Mouse (Mus musculus): ENCODE measurements around the gene Mum1l1. TPM values are rescaled to one million over a fixed set of nuclear protein-coding genes. Genes with fewer than 3 reads are reported as not detected.
"Not testable (repeated sequence)": the region's sequence is repeated elsewhere in the genome, so short reads cannot be mapped to it uniquely, and the experiment has no call there.

Gene Mum1l1
- total RNA-seq (2021) = 1 to 10 TPM; 3.2 to 4.2 TPM
- long read RNA-seq, experiment 1, partial matches to known transcripts = 2 of 2 reads
- long read RNA-seq, experiment 1, other reads (novel, unspliced or antisense) = 0 of 2 reads
- long read RNA-seq, experiment 2 = 0 reads

DNA sequence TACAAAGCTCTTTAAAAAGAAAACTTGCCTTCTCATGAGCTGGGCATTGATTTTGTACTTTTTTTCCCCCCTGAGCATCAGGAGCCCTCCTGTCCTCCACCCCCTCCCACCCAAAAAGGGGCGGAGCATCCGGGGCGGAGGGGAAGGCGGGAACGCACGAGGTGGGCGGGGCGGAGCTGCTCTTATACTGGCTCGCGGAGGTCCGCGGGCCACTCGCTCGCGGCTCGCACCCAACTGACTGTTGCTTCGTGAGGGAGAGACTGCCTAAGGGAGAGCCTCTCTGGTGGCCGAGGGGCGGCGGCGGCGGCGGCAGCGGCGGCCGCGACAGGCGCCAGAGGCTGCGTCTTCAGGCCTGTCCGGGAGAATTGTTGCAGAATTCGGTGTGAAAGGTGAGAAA, at the start of gene Mum1l1:
Mum1l1 (plus strand) TSS at position 214 of the 397 bp plus-strand sequence.
- intact Hi-C loops (cut with DNase I) = no loop called here
- peak; percentile 49 for DNase-seq

DNA sequence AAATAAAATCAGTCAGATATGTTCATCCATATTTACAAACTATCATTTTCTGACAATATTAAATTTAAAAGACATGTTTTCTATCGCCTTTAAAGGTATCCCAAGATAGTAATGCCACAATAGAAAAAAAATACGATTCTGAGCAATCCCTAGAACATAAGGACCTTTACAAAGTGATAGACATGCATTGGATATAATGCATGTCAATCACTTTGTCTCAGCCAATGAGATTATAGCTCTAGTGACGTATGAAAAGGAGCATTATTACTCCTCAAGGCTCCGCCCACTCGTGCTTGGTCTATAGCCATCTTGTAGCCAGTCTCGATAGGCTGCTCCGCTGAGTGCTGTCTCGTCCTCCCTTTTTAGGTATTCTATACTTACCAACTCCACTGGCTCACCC, 30.9 kb upstream of the Mum1l1 start, which contains the start of gene 4933428M09Rik:
4933428M09Rik (plus strand) TSS at position 301 of the 400 bp plus-strand sequence.
- no peak for DNase-seq
- intact Hi-C loops (cut with DNase I) = no loop called here

GRCm38 (mm10) chrX:139191506-139191905, 18.3 kb upstream of the Mum1l1 start:
- intact Hi-C loops (cut with DNase I); DNase-seq: not testable (repeated sequence)

- DNase-seq = no peak
- intact Hi-C loops (cut with DNase I) = no loop called here
Measured at GRCm38 (mm10) chrX:139194572-139195279, 15.1 kb upstream of the Mum1l1 start.

- intact Hi-C loops (cut with DNase I) = not testable (repeated sequence)
Measured at GRCm38 (mm10) chrX:139209191-139209828, 532 bp upstream of the Mum1l1 start.

GRCm38 (mm10) chrX:139214765-139215164, 4.9 kb downstream of the Mum1l1 start:
- no peak for DNase-seq
- intact Hi-C loops (cut with DNase I) = no loop called here

More at GRCm38 (mm10) chrX:139209191-139209828, 532 bp upstream of the Mum1l1 start:
- DNase-seq = not testable (repeated sequence)

DNA sequence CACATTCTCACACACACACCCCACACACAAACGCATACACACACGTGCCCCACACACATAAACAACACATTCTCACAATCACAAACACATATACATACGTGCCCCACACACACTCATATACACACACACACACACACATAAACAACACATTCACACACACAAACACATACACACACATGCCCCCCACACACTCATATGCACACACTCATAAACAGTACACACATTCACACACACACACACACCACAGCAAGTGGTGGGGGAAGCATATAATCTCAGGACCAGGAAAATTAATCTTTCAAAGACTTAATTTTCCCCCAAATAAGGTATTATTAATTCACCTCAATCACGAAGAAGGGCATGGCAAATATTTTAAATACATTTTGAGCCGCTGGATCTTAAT, 6.6 kb downstream of the Mum1l1 start:
- DNase-seq = no peak
- intact Hi-C loops (cut with DNase I) = no loop called here

GRCm38 (mm10) chrX:139216991-139217593, 7.2 kb downstream of the Mum1l1 start:
- intact Hi-C loops (cut with DNase I) = no loop called here
- DNase-seq = no peak

GRCm38 (mm10) chrX:139217776-139218175, 7.9 kb downstream of the Mum1l1 start:
- DNase-seq = no peak
- intact Hi-C loops (cut with DNase I) = no loop called here

DNA sequence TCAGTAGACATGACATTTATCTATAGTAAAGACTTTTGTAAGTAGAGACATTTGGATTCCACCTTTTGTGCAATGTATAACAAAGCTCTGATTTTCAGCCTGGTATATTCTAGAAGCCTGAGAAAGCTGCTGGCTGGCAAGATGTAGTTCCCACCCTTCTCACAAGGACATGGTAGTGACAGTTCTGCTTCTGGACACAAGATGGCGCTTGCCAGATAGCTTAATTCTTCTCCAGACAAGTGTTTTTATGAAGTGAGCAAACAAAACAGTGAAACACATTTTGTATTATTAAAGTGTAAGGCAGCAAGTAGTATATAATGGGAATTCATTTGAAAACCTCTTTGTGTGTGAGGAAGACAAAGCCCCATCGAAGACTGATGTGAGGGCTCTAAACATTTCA, 9.2 kb downstream of the Mum1l1 start:
- intact Hi-C loops (cut with DNase I) = no loop called here
- DNase-seq = no peak

GRCm38 (mm10) chrX:139220830-139221229, 11.0 kb downstream of the Mum1l1 start:
- intact Hi-C loops (cut with DNase I) = no loop called here
- no peak for DNase-seq

DNA sequence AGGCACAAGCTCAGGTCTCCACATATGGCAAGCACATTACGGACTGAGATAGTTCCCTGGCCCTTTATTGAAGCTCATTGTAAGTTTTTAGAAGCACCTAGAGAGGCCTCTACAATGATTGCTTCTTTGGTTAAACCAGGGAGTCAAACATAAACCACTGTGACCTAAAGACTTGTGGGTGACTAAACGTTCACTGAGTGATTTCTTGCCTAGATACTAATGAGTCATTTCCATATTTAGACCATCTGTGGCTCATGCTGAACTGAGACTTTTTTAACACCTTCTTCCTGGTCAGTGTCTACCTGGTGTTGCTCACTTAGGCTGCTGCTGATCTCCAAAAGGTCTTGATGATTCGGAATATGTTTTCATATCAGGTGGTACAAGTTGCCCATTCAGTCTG, 12.1 kb downstream of the Mum1l1 start:
- DNase-seq = no peak
- intact Hi-C loops (cut with DNase I) = no loop called here

DNA sequence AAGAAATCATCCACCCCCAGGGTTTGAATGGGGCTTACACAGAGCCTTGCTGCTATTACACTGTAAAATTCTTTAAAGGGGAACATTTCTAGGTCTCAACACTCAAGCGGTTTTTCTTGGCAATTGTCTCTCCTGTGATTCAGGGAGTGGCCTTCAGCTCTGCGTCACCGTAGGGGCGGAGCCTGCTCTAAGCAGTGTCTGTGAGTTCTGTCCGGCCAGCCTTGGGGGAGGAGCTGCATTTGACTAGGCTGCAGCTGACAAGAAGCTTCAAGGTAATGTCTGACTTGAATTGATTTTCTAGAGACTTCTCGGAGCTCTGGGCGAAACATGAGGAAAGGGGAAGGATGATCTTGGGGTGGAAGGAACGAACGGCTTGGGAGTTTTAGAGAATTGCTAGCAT, 21.3 kb downstream of the Mum1l1 start:
- peak; percentile 34 to 53 for DNase-seq
- intact Hi-C loops (cut with DNase I) = no loop called here

DNA sequence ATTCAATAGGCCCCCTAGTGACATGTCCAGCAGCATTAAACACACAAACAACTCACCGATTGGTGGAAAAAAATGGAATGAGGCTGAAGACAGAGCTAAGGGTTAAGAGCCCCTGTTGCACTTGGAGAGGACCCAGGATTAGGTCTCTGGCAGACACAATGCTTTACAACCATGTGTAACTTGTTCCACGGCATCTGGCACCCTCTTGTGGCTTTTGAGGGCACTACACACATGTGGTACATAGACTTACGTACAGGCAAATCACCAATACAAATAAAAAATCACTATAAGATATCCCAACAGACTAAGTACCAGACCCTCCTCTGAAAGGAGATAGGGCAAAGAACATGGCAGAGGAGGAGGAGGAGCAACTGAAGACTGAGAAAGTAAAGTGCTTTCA, 37.5 kb downstream of the Mum1l1 start:
- DNase-seq = no peak

GRCm38 (mm10) chrX:139257072-139257471, 47.2 kb downstream of the Mum1l1 start:
- no peak for DNase-seq
- intact Hi-C loops (cut with DNase I) = no loop called here

More for the DNA sequence above, 37.5 kb downstream of the Mum1l1 start:
- intact Hi-C loops (cut with DNase I) = loop anchor here (10.0 kb wide), 1 partner anchor 232 kb away; no protein-coding TSS in a partner anchor

GRCm38 (mm10) chrX:139281966-139282365, 72.1 kb downstream of the Mum1l1 start:
- DNase-seq = no peak
- intact Hi-C loops (cut with DNase I) = no loop called here

Other genes with a start within 250 kb of the Mum1l1 start
- not detected for gene Serpina7, start 124.8 kb upstream of the Mum1l1 start, total RNA-seq (2021)
- not detected for gene 4930513O06Rik, start 123.8 kb upstream of the Mum1l1 start, total RNA-seq (2021)
- not detected for gene 4933428M09Rik, start 30.8 kb upstream of the Mum1l1 start, total RNA-seq (2021)
- not detected for gene Trap1a, start 123.6 kb downstream of the Mum1l1 start, total RNA-seq (2021)